Mouse (Mus musculus): ENCODE data around the gene Kif24. TPM values are rescaled to one million over a fixed set of nuclear protein-coding genes. Genes with fewer than 3 reads are reported as not detected.

The Kif24 gene
- polyA plus RNA-seq, 1 experiment, result 0.44 TPM

DNA sequence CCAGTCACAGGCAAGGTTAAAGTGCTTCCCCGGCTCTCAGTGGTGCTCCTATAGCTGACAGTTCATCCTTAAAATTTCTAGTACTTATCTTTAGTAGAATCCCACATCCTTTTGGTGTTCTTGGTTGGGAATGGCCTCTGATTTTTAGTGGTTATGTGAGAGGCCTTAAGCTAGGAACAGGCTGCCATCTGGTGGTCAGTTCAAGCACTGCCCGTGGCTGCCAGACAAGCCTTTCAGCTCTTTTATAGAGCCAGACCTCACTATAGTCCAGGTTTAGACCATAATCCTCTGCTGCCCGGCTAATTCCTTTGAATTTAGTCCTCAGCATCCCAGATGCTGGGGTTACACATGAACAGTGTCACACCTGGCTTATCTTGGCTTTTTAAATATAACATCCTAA is 74.6 kb downstream of the Kif24 start:
- TF ChIP-seq POLR2A (IDR thresholded peaks at IDR 0.05; ENCODE audit: low read depth, low read length) (no peak), CTCF (conservative IDR thresholded peaks at IDR 0.05; ENCODE audit: insufficient read depth, insufficient read length, low read depth, low read length) (peak; percentile 90)
- 22% methylated on average over 3 of the region's 3 CpGs for WGBS
- peaks cover 1% of the 10 kb centered on the region; the same call in 1 of the 2 replicates for H3K36me3 ChIP-seq (ENCODE audit: control insufficient read depth, insufficient read depth, low read length)

DNA sequence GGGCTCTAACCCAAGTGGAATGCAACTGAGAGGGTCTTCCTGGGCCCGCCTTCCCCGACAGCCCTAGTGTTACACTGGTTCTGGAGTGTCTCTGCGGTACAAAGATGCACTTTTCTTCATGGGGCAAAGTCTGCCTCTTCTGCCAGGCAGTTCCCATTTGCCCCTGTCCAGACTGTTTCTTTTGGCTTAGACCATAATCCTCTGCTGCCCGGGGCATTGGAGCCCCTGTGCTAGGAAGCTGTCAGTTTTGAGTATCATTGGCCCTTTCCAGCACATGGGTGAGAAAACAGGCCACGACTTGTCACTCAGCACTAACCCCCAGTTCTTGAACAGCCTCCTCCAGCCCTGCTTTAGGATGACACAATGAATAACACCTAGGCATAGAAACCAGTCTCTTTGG is 75.4 kb downstream of the Kif24 start:
- DNase-seq, result peak; percentile 64
- Histone ChIP-seq H3K4me3 (ENCODE audit: insufficient read depth, low read depth, low read length) (no peak overlapping the region), H3K27me3 (replicated peaks; ENCODE audit: control insufficient read depth, insufficient read depth, low read length) (no peaks in the 10 kb centered on the region), H3K4me1 (ENCODE audit: control insufficient read depth, insufficient read depth, low read length) (peaks cover 2% of the 10 kb centered on the region; the same call in 1 of the 2 replicates), H3K27ac (ENCODE audit: insufficient read depth, low read depth, low read length) (no peak overlapping the region; the same call in 1 of the 2 replicates), H3K36me3 (ENCODE audit: control insufficient read depth, insufficient read depth, low read length) (peaks cover 1% of the 10 kb centered on the region; the same call in 1 of the 2 replicates)
- 61% methylated on average over 5 of the region's 5 CpGs for WGBS
- no peak for TF ChIP-seq CTCF (conservative IDR thresholded peaks at IDR 0.05; ENCODE audit: insufficient read depth, insufficient read length, low read depth, low read length)
- TF ChIP-seq POLR2A (IDR thresholded peaks at IDR 0.05; ENCODE audit: low read depth, low read length), result no peak

More for the DNA sequence above, 74.6 kb downstream of the Kif24 start:
- H3K4me3 ChIP-seq (ENCODE audit: insufficient read depth, low read depth, low read length), result no peak overlapping the region
- no peak overlapping the region for H3K27ac ChIP-seq (ENCODE audit: insufficient read depth, low read depth, low read length)
- peak; percentile 83 for DNase-seq
- H3K27me3 ChIP-seq (replicated peaks; ENCODE audit: control insufficient read depth, insufficient read depth, low read length), result no peaks in the 10 kb centered on the region
- peaks cover 2% of the 10 kb centered on the region; the same call in 1 of the 2 replicates for H3K4me1 ChIP-seq (ENCODE audit: control insufficient read depth, insufficient read depth, low read length)

GRCm38 (mm10) chr4:41388616-41389015 is 76.1 kb downstream of the Kif24 start:
- TF ChIP-seq POLR2A (IDR thresholded peaks at IDR 0.05; ENCODE audit: low read depth, low read length) (no peak), CTCF (conservative IDR thresholded peaks at IDR 0.05; ENCODE audit: insufficient read depth, insufficient read length, low read depth, low read length) (no peak)
- peak; percentile 21 for DNase-seq
- H3K27ac ChIP-seq (ENCODE audit: insufficient read depth, low read depth, low read length), result no peak overlapping the region
- H3K4me1 ChIP-seq (ENCODE audit: control insufficient read depth, insufficient read depth, low read length), result peaks cover 2% of the 10 kb centered on the region; the same call in 1 of the 2 replicates
- H3K27me3 ChIP-seq (replicated peaks; ENCODE audit: control insufficient read depth, insufficient read depth, low read length), result no peaks in the 10 kb centered on the region
- no peak overlapping the region for H3K4me3 ChIP-seq (ENCODE audit: insufficient read depth, low read depth, low read length)
- WGBS, result 50% methylated on average over 5 of the region's 5 CpGs
- H3K36me3 ChIP-seq (ENCODE audit: control insufficient read depth, insufficient read depth, low read length), result peaks cover 1% of the 10 kb centered on the region; the same call in 1 of the 2 replicates

GRCm38 (mm10) chr4:41387755-41388469 is 76.8 kb downstream of the Kif24 start:
- no peak overlapping the region for H3K27ac ChIP-seq (ENCODE audit: insufficient read depth, low read depth, low read length)
- no peaks in the 10 kb centered on the region for H3K27me3 ChIP-seq (replicated peaks; ENCODE audit: control insufficient read depth, insufficient read depth, low read length)
- TF ChIP-seq POLR2A (IDR thresholded peaks at IDR 0.05; ENCODE audit: low read depth, low read length) (no peak), CTCF (conservative IDR thresholded peaks at IDR 0.05; ENCODE audit: insufficient read depth, insufficient read length, low read depth, low read length) (no peak)
- no peak for DNase-seq
- peaks cover 1% of the 10 kb centered on the region; the same call in 1 of the 2 replicates for H3K36me3 ChIP-seq (ENCODE audit: control insufficient read depth, insufficient read depth, low read length)
- peaks cover 2% of the 10 kb centered on the region; the same call in 1 of the 2 replicates for H3K4me1 ChIP-seq (ENCODE audit: control insufficient read depth, insufficient read depth, low read length)
- no peak overlapping the region for H3K4me3 ChIP-seq (ENCODE audit: insufficient read depth, low read depth, low read length)
- WGBS, result 61% methylated on average over 7 of the region's 7 CpGs

- peak; percentile 52 for DNase-seq
- 47% methylated on average over 1 of the region's 1 CpGs for WGBS
- Histone ChIP-seq H3K36me3 (ENCODE audit: control insufficient read depth, insufficient read depth, low read length) (peaks cover 3% of the 10 kb centered on the region; the same call in 1 of the 2 replicates), H3K27ac (ENCODE audit: insufficient read depth, low read depth, low read length) (no peak overlapping the region), H3K27me3 (replicated peaks; ENCODE audit: control insufficient read depth, insufficient read depth, low read length) (no peaks in the 10 kb centered on the region), H3K4me1 (ENCODE audit: control insufficient read depth, insufficient read depth, low read length) (no peaks in the 10 kb centered on the region; the same call in 1 of the 2 replicates), H3K4me3 (ENCODE audit: insufficient read depth, low read depth, low read length) (no peak overlapping the region)
- TF ChIP-seq POLR2A (IDR thresholded peaks at IDR 0.05; ENCODE audit: low read depth, low read length) (no peak), CTCF (conservative IDR thresholded peaks at IDR 0.05; ENCODE audit: insufficient read depth, insufficient read length, low read depth, low read length) (no peak)
These were observed 78.2 kb downstream of the Kif24 start for GRCm38 (mm10) chr4:41386412-41386975.

- TF ChIP-seq POLR2A (IDR thresholded peaks at IDR 0.05; ENCODE audit: low read depth, low read length) (no peak), CTCF (conservative IDR thresholded peaks at IDR 0.05; ENCODE audit: insufficient read depth, insufficient read length, low read depth, low read length) (no peak)
- WGBS, result 96% methylated on average over 5 of the region's 5 CpGs
- no peak overlapping the region for H3K4me3 ChIP-seq (ENCODE audit: insufficient read depth, low read depth, low read length)
- no peaks in the 10 kb centered on the region for H3K27me3 ChIP-seq (replicated peaks; ENCODE audit: control insufficient read depth, insufficient read depth, low read length)
- DNase-seq, result no peak
- H3K4me1 ChIP-seq (ENCODE audit: control insufficient read depth, insufficient read depth, low read length), result no peaks in the 10 kb centered on the region
- H3K36me3 ChIP-seq (ENCODE audit: control insufficient read depth, insufficient read depth, low read length), result peaks cover 11% of the 10 kb centered on the region
- H3K27ac ChIP-seq (ENCODE audit: insufficient read depth, low read depth, low read length), result no peak overlapping the region
These were observed 83.3 kb downstream of the Kif24 start for GRCm38 (mm10) chr4:41381213-41381950.
